Mouse (Mus musculus) ES-E14 (cell line): ENCODE measurements around the gene Casc3. TPM values are rescaled to one million over a fixed set of nuclear protein-coding genes. Genes with fewer than 3 reads are reported as not detected.
A peak's percentile ranks its signal among the peaks of the same experiment; 100 is the strongest.

Source experiments
- DNase-seq: peaks from one replicate; pipeline ENCODE4 v3.0.0-alpha.2; 2013; ENCODE audit warnings: low read depth, low spot score
- H3K27ac ChIP-seq: 2 replicates; pipeline ENCODE4 v1.5.1; 2012; ENCODE audit warnings: low read depth, mild to moderate bottlenecking, low read length, moderate library complexity, mixed read lengths; ENCODE audit not compliant: poor library complexity, insufficient read depth, severe bottlenecking
- H3K36me3 ChIP-seq: 2 replicates; pipeline ENCODE4 v1.6.1; 2012; ENCODE audit warnings: mild to moderate bottlenecking, low read length, moderate library complexity, mixed read lengths; ENCODE audit not compliant: control insufficient read depth, poor library complexity, insufficient read depth, severe bottlenecking
- H3K4me1 ChIP-seq, 2 experiments: fragments of 150-350 bp in 1 of 2; sonication (generic) in 1 of 2; 2 replicates each; pipeline ENCODE4 v1.6.1; 2012; ENCODE audit warnings: low read length in 2 of 2, mild to moderate bottlenecking in 1 of 2, mixed read lengths in 1 of 2; ENCODE audit not compliant: control insufficient read depth in 2 of 2, insufficient read depth in 2 of 2, poor library complexity in 1 of 2
- H3K4me3 ChIP-seq, 2 experiments: fragments of 150-350 bp in 1 of 2; sonication (generic) in 1 of 2; 2 replicates each; pipeline ENCODE4 v1.5.1; 2012; ENCODE audit warnings: low read length in 2 of 2, low read depth in 1 of 2, mild to moderate bottlenecking in 1 of 2, mixed read lengths in 1 of 2; ENCODE audit not compliant: insufficient read depth in 1 of 2, poor library complexity in 1 of 2, severe bottlenecking in 1 of 2
- H3K9ac ChIP-seq: 2 replicates; pipeline ENCODE4 v1.6.1; 2012; ENCODE audit warnings: low read depth, mild to moderate bottlenecking, low read length, mixed read lengths; ENCODE audit not compliant: poor library complexity, insufficient read depth, severe bottlenecking
- H3K9me3 ChIP-seq: fragments of 150-350 bp; sonication (generic); 2 replicates; pipeline ENCODE4 v1.6.1; 2012; ENCODE audit warnings: low read depth, mild to moderate bottlenecking, low read length; ENCODE audit not compliant: control insufficient read depth, insufficient read depth
- CHD2 ChIP-seq: IDR thresholded peaks from 2 replicates; pipeline ENCODE4 v1.6.1; 2014; ENCODE audit warnings: mild to moderate bottlenecking, low read depth, low read length, inconsistent platforms
- HCFC1 ChIP-seq: IDR thresholded peaks from 2 replicates; pipeline ENCODE4 v1.6.1; 2012; ENCODE audit warnings: low read length, inconsistent platforms, borderline replicate concordance; ENCODE audit not compliant: insufficient read depth
- MAFK ChIP-seq: IDR thresholded peaks from 2 replicates; pipeline ENCODE4 v1.6.1; 2014; ENCODE audit warnings: mild to moderate bottlenecking, low read depth, low read length, inconsistent platforms; ENCODE audit not compliant: insufficient read depth
- ZC3H11A ChIP-seq: IDR thresholded peaks from 2 replicates; pipeline ENCODE4 v1.6.1; 2012; ENCODE audit warnings: low read depth, mild to moderate bottlenecking, inconsistent platforms, low read length, borderline replicate concordance
- ZNF384 ChIP-seq: IDR thresholded peaks from 2 replicates; pipeline ENCODE4 v1.6.1; 2012; ENCODE audit warnings: low read depth, low read length, inconsistent platforms
- in situ Hi-C, 2 experiments: fragments of 600-800 bp; cut with MboI; formaldehyde crosslinking; loops; one replicate each; pipeline ENCODE4 v1.15.1; 2025; ENCODE audit warnings: low sequenced_read_pairs in 2 of 2, inconsistent platforms in 1 of 2; ENCODE audit not compliant: unreplicated experiment in 2 of 2
- total RNA-seq: library from RNA; depleted of rRNA; stranded (reverse); fragments of 300-350 nt; gene quantifications from 2 replicates; pipeline ENCODE4 v1.2.3, GENCODE M21; 2012

The Casc3 gene
- total RNA-seq, 1 experiment: 14.6 TPM

GRCm38 (mm10) chr11:98784139-98784538 lies 20.6 kb upstream of the Casc3 start:
- no peaks in the 10 kb centered on the region for H3K36me3 ChIP-seq
- no peak overlapping the region for H3K9ac ChIP-seq
- TF ChIP-seq ZC3H11A (no peak), CHD2 (no peak), MAFK (no peak), ZNF384 (no peak), HCFC1 (no peak)
- H3K4me3 ChIP-seq: no peak overlapping the region
- H3K4me1 ChIP-seq: peaks cover 10 to 33% of the 10 kb centered on the region in 2 experiments; a peak in 3 of 4 replicates
- no peak overlapping the region for H3K27ac ChIP-seq
- no peaks in the 10 kb centered on the region for H3K9me3 ChIP-seq
- in situ Hi-C loops: loop anchor here in 1 of 2 experiments (10.0 kb wide), 1 partner anchor 49 kb away; no protein-coding TSS in a partner anchor
- DNase-seq: no peak

- H3K9me3 ChIP-seq: no peaks in the 10 kb centered on the region
- DNase-seq: no peak
- H3K4me1 ChIP-seq: peaks cover 10 to 32% of the 10 kb centered on the region in 2 experiments; a peak in 3 of 4 replicates
- no peak overlapping the region; the same call in 1 of the 2 replicates for H3K9ac ChIP-seq
- no peak for TF ChIP-seq ZC3H11A
- TF ChIP-seq ZNF384: no peak
- no peak for TF ChIP-seq HCFC1
- no peak for TF ChIP-seq MAFK
- TF ChIP-seq CHD2: no peak
- no peak overlapping the region for H3K27ac ChIP-seq
- H3K36me3 ChIP-seq: no peaks in the 10 kb centered on the region
- in situ Hi-C loops: loop anchor here in 1 of 2 experiments (10.0 kb wide), 1 partner anchor 50 kb away; no protein-coding TSS in a partner anchor
- H3K4me3 ChIP-seq: no peak overlapping the region
Observed at GRCm38 (mm10) chr11:98785214-98785613, 19.5 kb upstream of the Casc3 start.

- H3K4me3 ChIP-seq: peak overlapping the region in 1 of 2 experiments; percentile 6; a peak in 1 of 4 replicates
- no peaks in the 10 kb centered on the region for H3K9me3 ChIP-seq
- in situ Hi-C loops: loop anchor here in 1 of 2 experiments (10.0 kb wide), 1 partner anchor 51 kb away; no protein-coding TSS in a partner anchor
- TF ChIP-seq ZC3H11A (no peak), MAFK (no peak), HCFC1 (no peak), CHD2 (no peak), ZNF384 (no peak)
- H3K9ac ChIP-seq: no peak overlapping the region
- H3K36me3 ChIP-seq: no peaks in the 10 kb centered on the region
- H3K27ac ChIP-seq: no peak overlapping the region
- no peak for DNase-seq
- H3K4me1 ChIP-seq: peaks cover 10 to 29% of the 10 kb centered on the region in 2 experiments; a peak in 3 of 4 replicates
Observed at GRCm38 (mm10) chr11:98785772-98786281, 18.9 kb upstream of the Casc3 start.

- H3K9ac ChIP-seq: no peak overlapping the region
- H3K36me3 ChIP-seq: no peaks in the 10 kb centered on the region
- peak; percentile 100 for DNase-seq
- in situ Hi-C loops: loop anchor here in 1 of 2 experiments (10.0 kb wide), 1 partner anchor 52 kb away; no protein-coding TSS in a partner anchor
- H3K4me1 ChIP-seq: peaks cover 11 to 25% of the 10 kb centered on the region in 2 experiments; a peak in 3 of 4 replicates
- no peak overlapping the region for H3K27ac ChIP-seq
- H3K9me3 ChIP-seq: no peaks in the 10 kb centered on the region
- TF ChIP-seq ZC3H11A (peak; percentile 55; the same call in 1 of the 2 replicates), HCFC1 (0 out of 2 replicates have a peak, but pooled peaks have one; percentile 20), MAFK (no peak), ZNF384 (no peak), CHD2 (no peak)
- 0 out of 4 replicates have a peak overlapping the region, but pooled peaks of 1 of the 2 experiments have one; percentile 6 for H3K4me3 ChIP-seq
Observed at GRCm38 (mm10) chr11:98786359-98787214, 18.1 kb upstream of the Casc3 start.
